Mouse (Mus musculus) retina, adult 2 months (tissue): ENCODE measurements around the gene Clcf1.

Source experiments
- DNase-seq: peaks from one replicate; pipeline ENCODE4 v3.0.0-alpha.2; 2012; ENCODE audit warnings: low read depth, low spot score

The Clcf1 gene

DNA sequence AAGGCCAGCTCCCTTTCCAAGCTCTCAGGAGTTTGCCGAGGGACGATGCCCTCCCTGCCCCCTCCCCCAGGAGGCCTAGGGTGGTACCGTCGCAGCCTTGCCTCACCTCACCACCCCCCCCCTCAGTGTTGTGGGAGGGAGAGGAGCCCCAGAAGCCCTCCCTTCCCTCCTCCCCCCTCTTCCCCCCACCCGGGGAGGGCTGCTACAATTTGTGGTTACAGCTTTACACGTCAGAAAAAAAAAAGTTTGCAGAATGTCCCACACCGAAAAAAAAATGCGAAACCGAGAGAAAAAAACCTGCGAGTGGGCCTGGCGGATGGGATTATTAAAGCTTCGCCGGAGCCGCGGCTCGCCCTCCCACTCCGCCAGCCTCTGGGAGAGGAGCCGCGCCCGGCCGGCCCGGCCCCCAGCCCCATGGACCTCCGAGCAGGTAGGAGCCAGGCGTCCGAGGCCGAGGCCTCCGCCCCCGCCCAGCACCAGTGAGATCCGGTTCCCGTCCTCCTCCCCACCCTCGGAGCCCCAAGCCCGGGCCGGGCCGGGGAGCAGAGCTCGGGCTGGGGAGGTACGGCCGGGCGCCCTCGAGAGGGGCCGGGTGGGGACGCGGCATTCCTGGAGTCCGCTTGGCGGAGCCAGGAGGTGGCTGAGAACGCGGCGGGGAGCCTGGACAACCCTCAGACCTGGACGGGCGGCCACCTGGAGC lies at the start of gene Clcf1, which contains the start of gene AC109138.7:
TSS of gene Clcf1 (plus strand) at position 168 of the 700 bp plus-strand sequence.
TSS of gene AC109138.7 (plus strand) at position 287 of the 700 bp plus-strand sequence.
- no peak for DNase-seq

DNA sequence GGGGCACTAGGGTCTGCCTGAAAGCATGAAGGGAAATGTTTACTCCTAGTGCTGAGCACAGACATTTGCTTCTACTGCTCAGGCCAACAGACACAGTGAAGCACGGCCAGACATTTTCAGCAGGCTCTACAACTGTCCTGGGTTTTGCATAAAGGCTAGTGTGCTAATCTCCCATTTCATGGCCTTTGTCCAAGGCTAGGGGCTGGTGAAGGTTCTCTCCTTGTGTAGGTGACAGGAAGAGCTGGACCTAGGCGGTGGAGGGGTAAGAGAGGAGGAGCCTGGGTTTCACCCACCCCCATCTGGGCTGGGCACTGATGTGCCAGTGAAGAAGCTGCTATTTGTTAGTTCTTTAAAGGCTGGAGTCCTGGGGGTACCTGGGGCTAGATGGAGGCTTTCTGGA lies 49.3 kb upstream of the Clcf1 start:
- DNase-seq, result no peak

DNA sequence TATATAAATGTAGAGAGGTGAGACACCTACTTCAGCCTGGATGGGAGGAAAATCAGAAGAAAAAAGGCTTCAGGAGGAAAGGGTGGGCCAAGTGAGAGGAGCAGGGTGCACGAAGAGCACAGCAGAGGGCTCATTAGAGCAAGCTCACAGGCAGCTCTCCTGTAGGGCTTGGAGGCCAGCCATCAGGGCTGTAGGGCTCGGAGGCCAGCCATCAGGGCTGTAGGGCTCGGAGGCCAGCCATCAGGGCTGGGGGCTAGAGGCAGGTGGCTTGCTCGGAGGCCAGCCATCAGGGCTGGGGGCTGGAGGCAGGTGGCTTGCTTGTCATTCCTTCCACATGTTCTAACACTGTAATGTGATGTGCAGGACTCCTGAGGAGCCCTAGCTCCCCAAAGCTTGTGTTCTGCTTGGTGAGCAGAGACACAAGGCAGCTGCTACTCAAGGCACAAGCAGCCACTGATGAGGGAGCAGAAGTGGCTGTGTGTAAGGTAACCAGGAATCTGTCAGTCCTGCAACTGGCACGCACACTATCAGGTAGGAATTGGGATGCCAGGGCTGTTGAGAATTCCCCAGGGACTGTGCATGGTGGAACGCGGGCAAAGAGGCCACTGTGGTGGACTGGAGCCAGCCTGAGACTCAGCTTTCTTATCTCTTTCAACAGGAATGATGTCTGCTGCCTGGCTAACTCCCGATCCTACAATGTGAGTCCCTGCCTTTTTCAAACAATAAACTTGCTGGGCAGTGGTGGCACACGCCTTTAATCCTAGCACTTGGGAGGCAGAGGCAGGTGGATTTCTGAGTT lies 47.2 kb upstream of the Clcf1 start:
- DNase-seq, result no peak

DNA sequence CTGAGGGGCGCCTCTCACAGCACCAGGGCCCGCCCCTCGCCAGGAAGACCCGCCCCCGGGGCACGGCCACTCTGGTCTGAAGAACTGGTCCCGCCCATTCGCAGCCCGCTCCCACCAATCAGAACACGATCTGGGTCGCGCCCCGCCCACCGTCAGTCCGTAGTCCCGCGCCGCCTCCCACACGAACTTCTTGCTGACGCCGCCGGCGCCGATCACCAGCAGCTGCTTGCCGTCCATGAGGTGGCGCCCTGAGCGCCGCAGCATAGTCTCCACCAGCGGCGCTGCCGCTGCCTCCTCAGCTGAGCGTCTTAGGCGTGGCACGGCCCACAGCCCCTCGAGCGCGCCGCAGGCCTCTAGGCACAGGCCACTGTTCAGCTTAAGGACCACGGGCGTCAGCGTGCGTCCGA lies 44.7 kb upstream of the Clcf1 start:
- peak; percentile 95 for DNase-seq

DNA sequence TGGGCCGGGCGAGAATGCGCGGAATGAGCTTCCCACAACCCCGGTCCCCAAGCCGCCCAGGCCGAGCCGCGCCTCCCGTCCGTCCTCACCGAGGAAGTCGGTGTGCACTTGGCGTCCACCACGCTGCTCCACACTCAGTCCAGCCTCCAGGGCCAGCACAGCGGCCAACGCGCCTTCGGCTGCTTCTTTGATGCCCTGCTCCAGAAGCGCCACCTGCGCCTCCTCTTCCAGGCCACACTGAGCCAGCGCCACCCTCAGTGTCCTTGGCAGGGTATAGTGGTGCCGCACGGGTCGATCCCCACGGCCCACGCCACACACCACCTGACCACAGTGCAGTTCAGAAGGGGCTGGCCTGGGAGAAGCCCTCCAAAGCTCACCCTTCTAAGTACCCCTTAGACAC lies 44.2 kb upstream of the Clcf1 start:
- DNase-seq, result no peak

DNA sequence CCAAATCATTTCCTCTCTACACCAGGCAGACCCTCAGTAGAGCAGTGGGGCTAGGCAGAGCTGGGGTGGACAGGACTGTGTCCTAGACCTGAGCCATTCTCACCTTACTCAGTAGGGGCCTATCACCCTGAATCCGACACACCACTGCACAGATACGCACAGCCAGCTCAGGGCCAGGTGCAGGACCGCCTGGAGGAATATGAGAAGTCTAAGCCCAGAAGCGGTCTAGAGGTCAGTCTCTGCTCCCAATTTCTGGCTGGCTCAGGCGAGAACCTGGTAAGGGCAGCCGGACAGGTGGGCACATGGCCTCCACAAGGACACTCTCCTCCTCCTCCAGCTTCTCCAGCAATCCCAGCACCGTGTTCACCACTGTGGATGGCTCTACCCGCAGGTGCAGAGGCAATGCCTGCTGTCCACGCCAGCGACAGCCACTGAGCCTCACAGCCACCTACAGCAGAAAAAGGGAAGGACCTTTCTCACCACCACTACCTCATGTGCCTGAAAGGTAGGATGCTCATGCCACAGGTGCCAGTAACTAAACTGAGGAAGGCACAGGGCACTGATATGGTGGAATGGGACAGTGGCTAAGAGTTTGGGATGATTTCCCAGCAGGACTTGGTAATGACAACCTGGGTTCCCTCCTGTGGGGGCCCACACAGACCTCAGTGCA lies 43.2 kb upstream of the Clcf1 start:
- no peak for DNase-seq

DNA sequence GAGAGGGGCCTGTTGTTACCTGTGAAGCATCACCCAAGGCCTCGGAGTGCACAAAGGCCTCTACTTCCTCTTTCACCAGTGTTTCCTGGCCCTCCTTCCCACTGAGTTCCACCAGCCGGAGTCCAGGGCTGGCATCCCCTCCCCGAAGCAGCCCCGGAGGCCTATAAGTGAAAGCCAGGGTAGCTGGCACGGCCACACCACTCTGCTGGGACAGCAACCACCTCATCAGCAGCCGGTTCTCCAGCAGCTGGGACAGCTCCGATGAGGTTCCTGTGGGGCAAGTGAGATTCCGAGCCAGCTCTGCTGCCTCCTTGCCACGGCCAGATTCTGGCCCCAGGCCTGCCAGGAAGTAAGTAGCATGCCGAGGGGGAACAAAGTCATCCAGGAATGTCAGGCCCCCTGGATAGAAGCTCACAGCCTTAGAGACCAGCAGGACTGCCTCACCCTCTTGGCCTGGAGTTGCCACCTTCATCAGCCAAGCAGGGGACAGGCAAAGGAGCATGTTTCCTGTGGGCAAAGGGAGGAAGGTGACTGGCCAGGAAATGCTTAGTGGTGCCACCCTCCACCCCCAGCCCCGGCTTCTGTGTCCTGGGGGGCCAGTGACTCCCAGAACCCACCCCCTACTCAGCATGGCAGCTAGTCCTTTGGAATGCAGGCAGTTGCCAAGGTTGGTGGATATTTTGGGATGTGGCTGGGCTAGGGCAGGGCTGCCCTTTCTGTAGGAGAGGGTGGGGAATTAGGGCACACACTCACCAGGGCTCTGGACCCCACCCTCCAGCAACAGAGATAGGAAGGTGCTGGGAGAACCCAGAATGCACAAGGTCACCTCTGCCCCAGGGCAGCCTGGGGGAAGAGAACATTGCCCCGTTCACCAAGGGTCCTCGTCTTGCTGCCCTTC lies 42.4 kb upstream of the Clcf1 start:
- DNase-seq, result no peak

DNA sequence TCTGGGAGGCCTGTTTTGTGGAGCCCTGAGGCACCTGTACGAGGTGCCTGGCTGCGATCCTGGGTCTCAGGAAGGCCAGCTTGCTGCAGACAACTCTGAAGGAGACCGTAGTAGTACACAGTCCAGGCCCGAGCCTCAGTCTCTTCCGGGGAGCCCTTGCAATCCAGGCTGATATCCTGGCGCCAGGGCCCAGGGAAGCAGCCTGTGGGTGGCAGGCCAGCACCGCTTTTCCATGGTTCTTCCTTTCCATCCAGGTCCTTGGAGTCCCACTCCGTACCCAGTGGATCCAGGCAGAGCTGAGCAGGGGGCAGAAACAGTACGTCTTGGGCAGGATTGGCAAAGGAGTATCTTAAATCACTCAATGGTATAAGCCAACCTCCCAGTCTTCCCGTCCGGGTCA lies 41.1 kb upstream of the Clcf1 start:
- no peak for DNase-seq

DNA sequence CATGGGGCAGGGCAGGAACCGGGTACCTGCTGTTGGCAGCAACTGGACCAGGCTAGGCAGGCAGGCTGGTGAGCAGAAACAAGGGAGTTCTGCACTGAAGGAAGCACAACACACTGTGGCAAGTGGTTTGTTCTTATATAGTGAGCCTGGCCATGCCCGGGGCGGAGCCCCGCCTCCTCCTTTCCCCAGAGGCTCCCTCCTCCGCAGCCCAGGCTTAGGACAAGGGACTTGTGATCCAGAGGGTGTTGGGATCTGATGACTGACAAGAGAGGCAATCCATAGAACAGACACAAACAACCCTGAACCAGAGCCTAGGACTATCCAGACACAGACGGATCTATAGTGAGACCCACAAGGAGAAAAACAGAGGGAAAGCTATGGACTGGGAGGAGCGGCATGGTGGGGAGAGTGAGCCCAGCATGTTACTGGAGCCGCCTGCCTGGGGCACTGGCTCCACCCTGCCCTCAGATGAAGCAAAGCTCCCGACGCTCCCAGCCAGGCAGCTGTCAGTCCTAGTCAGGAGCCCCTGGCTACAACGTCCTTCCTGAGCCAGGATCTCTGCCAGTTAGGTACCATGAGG lies 38.6 kb upstream of the Clcf1 start, which contains the start of gene Carns1:
TSS of gene Carns1 (minus strand) at position 112 of the 580 bp plus-strand sequence.
- DNase-seq, result no peak

DNA sequence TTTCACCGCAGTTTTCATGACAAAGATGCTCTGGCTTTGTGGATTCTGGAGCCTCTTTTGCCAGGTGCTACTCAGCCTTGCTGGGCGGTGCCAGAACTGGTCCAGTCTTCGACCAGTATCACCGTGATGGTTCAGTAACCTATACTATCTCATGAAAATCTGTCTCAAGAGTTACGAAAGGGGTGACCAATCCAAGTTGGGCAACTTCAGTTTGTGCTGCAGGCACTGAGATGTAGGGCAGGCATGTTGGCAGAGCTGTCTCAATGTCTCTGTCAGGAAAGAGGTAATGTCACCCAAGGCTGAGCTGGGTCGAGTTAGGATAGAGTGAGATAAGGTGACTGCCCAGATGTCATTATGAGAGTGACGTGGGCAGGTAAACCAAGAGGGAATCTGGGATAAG lies 33.6 kb upstream of the Clcf1 start:
- no peak for DNase-seq

DNA sequence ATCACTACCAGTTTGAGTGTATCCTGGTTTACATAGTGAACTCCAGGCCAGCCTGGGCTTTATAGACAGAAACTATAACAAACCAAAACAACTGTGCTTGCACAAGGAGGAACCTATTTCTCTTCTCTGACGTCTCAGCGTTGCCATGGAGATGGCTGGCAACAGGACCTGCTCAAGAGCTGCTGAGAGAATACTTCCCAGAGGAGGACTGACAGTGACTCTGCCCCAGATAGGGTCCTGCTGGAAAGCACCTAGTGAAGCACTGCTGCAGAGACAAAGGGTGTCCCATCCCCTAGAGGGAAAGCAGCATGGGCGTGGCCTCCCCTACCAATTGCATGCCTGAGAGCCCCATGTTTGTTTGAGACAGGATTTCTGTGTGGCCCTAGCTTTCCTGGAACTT lies 32.1 kb upstream of the Clcf1 start:
- no peak for DNase-seq

DNA sequence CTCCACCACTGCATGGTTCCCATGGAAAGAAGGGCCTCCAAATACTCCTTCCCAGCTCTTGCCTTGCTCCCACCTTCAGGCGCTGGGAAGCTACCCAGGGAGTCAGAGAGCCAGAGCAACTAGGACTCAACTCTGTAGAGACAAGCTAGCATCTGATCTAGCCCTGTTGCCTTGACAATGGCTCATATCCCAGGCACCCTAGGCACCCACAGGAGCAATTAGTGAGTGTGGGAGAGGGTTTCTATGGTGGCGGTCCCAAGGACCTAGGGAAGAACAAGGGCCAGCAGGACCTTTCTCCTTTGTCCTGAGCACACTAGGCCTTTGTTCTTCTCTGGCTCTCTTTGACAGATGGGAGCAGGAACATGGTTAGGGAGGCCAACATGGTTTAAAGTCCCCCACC lies 30.3 kb upstream of the Clcf1 start:
- DNase-seq, result no peak

DNA sequence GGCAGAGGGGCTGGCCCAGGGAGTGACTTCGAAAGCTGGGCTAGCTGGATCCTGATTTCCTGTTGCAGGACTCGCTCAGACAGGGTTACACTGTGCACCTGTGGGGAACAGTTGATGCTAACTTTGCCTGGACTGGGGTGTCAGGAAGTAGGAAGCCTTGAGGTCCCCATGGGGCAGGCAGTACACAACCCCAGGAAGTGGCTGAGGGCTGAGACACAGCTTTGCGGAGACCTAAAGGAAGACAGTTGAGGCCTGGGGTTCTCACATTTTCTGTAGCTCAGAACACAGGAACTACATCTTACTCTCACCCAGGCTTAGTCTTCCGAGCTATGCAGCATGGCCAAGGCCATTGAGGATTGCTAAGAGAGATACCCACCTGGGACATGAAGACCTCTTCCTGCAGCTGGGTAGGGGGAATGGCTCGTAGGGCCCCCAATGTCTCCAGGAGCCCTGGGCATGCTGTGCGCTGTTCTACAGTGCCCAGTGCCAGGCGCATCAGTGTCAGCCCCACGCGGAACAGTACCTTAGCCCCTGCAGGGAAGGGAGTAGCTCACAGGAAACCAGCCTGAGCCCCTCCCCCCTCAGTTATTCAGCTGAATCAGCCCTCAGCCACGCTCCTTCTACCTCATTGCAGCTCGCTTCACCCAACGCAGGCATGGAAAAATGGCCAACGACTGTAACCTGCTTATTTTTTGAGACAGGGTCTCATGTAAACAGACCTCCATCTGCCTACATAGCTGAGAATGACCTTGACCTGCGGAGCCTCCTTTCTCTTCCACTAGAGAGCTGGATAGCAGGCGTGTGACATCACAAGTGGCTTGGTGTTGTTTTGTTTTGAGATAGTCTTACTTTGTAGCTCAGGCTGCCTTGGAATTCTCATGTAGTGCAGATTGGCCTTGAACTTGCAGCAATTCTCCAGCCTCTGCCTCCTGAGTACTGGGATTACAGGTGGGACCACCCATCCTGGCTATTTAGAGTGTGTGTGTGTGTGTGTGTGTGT lies 28.8 kb upstream of the Clcf1 start:
- no peak for DNase-seq

DNA sequence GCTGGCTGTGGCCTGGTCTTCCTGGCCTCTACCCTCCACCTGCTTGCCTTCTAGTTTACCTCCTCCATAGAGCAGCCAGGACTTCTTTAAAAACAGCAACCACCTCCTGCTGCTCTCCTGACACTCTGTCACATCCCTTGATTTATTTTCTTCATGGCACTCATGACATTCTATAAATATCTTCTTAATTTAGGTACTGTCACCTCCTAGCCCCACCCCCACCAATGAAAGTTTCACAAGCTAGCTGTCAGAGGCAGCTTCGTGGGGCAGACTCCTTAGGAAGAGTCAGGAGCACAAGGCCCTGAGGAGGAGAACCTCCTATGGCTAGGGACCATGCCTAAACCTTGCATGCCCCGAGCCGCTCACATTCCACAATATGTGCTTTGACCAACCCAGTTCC lies 26.7 kb upstream of the Clcf1 start:
- no peak for DNase-seq

DNA sequence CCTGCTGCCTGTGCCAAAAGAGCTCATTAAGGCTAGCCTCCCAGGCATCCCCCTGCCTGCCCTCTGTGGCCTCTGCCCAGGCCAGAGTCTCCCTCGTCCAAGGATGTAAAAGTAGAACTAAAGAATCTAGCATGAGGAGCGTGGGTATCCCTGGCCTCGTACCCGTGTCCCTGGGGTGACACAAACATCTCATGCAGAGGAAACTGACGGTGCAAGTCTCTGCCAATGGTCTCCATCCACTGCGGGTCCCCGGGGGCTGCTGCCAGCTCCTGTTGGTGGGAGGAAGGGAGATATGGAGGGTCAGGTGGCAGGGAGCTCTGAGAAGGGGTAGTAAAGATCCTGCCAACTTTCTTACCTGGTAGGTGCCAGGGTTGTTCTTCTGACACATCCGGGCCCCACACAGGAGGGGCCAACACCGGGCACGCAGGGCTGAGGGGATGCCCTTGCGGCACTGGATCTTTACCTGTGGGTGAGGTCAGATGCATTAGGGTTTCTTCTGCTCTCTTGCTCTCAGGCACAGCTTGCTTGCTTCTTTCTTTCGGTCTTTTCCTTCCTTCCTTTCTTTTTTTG lies 24.9 kb upstream of the Clcf1 start:
- no peak for DNase-seq

DNA sequence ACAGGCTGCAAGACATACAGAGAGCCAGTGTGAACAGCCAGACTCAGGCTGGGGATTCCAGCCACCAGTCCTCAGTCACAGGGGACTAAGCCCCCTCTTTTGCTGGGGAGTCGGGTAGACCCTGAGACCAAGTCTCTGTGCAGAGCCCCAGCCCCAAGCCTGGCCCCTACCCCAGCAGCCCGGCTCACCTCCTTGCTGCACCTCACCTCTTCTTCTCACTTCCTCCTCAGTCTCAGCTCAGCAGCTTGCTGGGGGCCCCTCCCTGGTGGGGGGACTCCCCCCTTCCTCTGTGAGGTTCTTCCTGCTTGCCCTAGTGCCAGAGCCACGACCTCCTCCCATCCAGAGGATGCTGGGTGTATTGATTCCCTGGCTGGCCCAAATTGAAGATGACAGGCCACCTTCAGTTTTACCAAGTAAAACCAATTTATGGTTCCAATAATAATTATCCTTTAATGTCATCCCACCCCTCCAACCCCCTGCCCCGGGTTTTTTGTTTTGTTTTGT lies 23.2 kb upstream of the Clcf1 start, which contains the start of gene Tbc1d10c:
TSS of gene Tbc1d10c (minus strand) at position 454 of the 504 bp plus-strand sequence.
- no peak for DNase-seq

DNA sequence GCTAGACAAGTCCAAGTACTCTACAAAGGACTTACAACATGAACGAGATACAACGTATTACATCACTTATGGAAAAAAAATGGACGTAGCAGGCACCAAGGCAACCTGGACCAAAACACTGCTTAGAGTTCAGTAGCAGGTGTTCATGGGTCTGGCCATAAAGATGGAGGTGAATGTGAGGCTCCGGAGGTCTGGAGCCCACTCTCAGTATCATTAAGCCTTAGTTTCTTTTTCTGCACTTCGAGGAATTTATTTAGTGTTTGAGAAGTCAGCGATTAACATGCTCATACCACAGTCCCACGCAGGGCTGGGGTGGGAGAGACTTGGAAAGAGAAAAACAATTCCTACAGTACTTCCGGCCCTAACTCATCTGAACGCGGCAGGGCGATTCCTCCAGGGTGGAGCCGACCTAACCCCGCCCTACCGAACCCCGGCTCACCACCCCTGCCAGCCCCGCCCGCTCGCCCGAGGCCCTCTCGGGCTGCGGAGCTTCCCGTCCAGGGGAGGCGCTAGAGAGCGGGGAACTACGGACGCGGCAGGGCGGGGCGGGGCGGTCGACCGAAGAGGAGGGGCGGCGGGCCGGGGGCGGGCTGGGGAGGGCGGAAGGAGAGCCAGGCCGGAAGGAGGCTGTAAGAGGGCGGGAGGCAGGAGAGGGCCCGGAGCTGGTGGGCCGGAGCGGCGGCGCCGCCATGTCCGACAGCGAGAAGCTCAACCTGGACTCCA lies 22.3 kb upstream of the Clcf1 start, which contains the start of gene Ppp1ca:
TSS of gene Ppp1ca (plus strand) at position 538 of the 723 bp plus-strand sequence.
- DNase-seq, result peak; percentile 92

DNA sequence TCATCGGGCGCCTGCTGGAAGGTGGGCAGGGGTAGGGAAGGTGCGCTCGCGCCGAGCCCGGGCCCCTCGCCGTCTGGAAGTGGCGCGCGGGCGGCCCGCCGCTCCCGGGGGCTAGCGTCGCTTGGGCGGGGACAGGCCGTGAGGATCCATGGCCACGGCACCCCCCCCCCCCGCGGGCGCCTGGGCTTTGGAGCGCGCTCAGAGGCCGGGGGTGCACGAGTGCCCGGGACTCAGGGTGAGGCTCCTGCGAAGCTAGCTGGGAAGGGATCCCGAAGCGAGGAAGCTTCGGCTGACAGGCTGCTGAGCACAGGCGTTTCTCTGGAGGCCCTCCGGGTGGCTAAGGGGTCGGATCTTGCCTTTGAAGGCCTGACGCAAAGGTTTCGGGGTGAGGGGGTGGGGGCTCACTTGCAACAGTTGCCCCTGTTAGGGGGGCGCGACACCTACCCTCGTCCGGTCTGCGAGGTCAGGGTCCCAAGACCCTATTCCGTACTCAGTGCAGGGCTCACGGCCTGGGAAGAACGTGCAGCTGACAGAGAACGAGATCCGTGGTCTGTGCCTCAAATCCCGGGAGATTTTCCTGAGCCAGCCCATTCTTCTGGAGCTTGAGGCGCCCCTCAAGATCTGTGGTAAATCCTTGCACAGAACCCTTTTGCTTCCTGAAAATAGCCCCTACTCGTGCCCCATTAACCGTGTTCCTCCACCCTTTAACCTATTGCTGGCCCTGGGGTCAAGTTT lies 21.6 kb upstream of the Clcf1 start:
- DNase-seq, result no peak
